Mouse (Mus musculus) midbrain, embryonic 10.5 days (tissue): ENCODE results near the gene Ampd1. TPM values are rescaled to one million over a fixed set of nuclear protein-coding genes. Genes with fewer than 3 reads are reported as not detected.

Experiments used
- DNase-seq: peaks from one replicate; pipeline ENCODE4 v3.0.0-alpha.2; 2017; ENCODE audit warnings: low spot score
- H3K27ac ChIP-seq: fragments of 300-500 bp; sonication (generic); replicated peaks from 2 replicates; pipeline ENCODE4 v1.5.1; 2016; ENCODE audit warnings: mild to moderate bottlenecking
- H3K27me3 ChIP-seq: fragments of 300-500 bp; sonication (generic); 2 replicates; pipeline ENCODE4 v1.6.1; 2016; ENCODE audit warnings: low read depth, mild to moderate bottlenecking; ENCODE audit not compliant: poor library complexity, severe bottlenecking
- H3K36me3 ChIP-seq: fragments of 300-500 bp; sonication (generic); 2 replicates; pipeline ENCODE4 v1.6.1; 2016; ENCODE audit warnings: mild to moderate bottlenecking, moderate library complexity
- H3K4me1 ChIP-seq: fragments of 300-500 bp; sonication (generic); 2 replicates; pipeline ENCODE4 v1.6.1; 2016
- H3K4me3 ChIP-seq: fragments of 300-500 bp; sonication (generic); 2 replicates; pipeline ENCODE4 v1.5.1; 2016; ENCODE audit warnings: mild to moderate bottlenecking, moderate library complexity
- H3K9me3 ChIP-seq: fragments of 300-500 bp; sonication (generic); replicated peaks from 2 replicates; pipeline ENCODE4 v1.6.1; 2016; ENCODE audit warnings: mild to moderate bottlenecking
- WGBS: fragments of 180-500 bp; shearing (Covaris S2); methylation state at CpG from one replicate; pipeline ENCODE4 v1.1.7; 2016; 5-methylcytosine and 5-hydroxymethylcytosine counted together
- polyA plus RNA-seq: library from polyadenylated mRNA; unstranded; fragments of >200 nt; fragmentation: Nextera tagmentation; extraction: Ambion mirVana; gene quantifications from 2 replicates; pipeline ENCODE4 v1.2.1, GENCODE M21; 2016

Ampd1 gene
- polyA plus RNA-seq, 1 experiment from 2014 or later, result not detected

GRCm38 (mm10) chr3:103081861-103082453 lies 8.1 kb downstream of the Ampd1 start:
- Histone ChIP-seq H3K36me3 (no peaks in the 10 kb centered on the region), H3K9me3 (no peaks in the 10 kb centered on the region), H3K4me3 (no peak overlapping the region), H3K27me3 (no peaks in the 10 kb centered on the region), H3K27ac (no peak overlapping the region), H3K4me1 (no peaks in the 10 kb centered on the region)
- DNase-seq, result no peak
- 88% methylated on average over 17 of the region's 17 CpGs for WGBS

DNA sequence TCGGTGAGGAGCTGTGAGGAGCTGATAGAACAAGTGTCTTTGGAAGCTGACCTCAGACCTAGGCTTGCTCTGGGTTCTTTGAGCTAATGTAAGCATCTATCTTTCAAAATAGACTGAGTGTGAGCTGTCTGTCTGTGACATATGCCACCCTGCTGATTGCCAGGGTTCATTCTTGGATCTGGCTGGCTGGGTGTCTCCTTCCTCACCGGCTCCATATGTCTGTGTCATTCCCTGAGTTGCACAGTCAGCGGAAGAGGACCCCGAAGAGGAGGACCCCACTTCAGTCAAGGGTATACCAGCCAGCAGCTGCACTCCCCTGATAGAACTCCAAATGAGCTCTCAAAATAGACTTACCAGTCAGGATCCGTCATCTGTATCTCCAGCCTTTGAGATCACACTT lies 8.9 kb downstream of the Ampd1 start:
- H3K9me3 ChIP-seq, result no peaks in the 10 kb centered on the region
- DNase-seq, result no peak
- no peaks in the 10 kb centered on the region for H3K27me3 ChIP-seq
- no peaks in the 10 kb centered on the region for H3K4me1 ChIP-seq
- no peaks in the 10 kb centered on the region for H3K36me3 ChIP-seq
- 88% methylated on average over 5 of the region's 5 CpGs for WGBS
- H3K4me3 ChIP-seq, result no peak overlapping the region
- H3K27ac ChIP-seq, result no peak overlapping the region

DNA sequence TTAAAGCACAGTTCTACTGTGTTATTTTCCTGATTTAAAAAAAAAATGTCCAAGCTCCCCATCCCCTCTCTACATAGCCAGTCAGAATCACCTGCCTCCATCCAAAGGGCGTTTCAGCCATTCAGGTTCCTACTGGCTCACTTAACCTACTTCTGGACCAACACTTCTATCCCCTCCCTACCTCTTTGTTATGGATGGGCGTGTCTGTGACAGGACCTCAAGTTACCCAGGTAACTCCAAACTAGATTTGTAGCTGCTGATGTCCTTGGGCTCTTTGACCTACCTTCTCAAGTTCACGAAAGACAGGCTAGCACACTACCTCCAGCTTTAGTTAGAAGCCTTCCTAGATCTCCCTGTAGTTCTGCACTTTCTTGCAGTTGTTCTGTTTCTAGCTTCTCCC lies 12.2 kb downstream of the Ampd1 start:
- 82% methylated on average over 3 of the region's 3 CpGs for WGBS
- Histone ChIP-seq H3K36me3 (no peaks in the 10 kb centered on the region), H3K4me1 (no peaks in the 10 kb centered on the region), H3K27ac (no peak overlapping the region), H3K4me3 (no peak overlapping the region), H3K27me3 (no peaks in the 10 kb centered on the region), H3K9me3 (no peaks in the 10 kb centered on the region)
- DNase-seq, result no peak

DNA sequence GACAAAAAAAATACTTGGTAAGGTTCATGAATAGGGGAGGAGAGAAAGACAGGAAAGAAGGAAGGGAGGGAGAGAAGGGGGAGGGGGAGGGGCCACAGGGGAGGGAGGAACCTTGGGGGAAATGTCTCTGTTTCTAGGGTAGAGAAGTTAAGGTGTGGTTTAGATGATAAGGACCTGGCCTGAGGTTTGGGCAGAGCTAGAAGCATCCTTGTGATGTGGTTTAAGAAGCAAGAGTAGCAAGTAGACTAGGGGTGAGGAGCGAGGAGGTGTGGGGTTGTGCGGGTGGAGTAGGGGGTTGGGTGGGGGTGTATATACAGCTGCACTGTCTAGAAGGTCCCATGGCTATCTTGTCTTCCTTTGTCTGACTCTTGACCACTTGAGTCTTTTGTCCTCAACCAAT lies 17.9 kb downstream of the Ampd1 start:
- H3K4me3 ChIP-seq, result no peak overlapping the region
- H3K9me3 ChIP-seq, result no peaks in the 10 kb centered on the region
- no peaks in the 10 kb centered on the region for H3K4me1 ChIP-seq
- no peaks in the 10 kb centered on the region for H3K27me3 ChIP-seq
- 94% methylated on average over 2 of the region's 2 CpGs for WGBS
- no peak overlapping the region for H3K27ac ChIP-seq
- no peak for DNase-seq
- no peaks in the 10 kb centered on the region for H3K36me3 ChIP-seq

- 77% methylated on average over 23 of the region's 23 CpGs for WGBS
- H3K4me1 ChIP-seq, result peaks cover 17% of the 10 kb centered on the region
- no peak overlapping the region for H3K4me3 ChIP-seq
- no peaks in the 10 kb centered on the region for H3K36me3 ChIP-seq
- no peak overlapping the region for H3K27ac ChIP-seq
- no peak for DNase-seq
- H3K9me3 ChIP-seq, result no peaks in the 10 kb centered on the region
- H3K27me3 ChIP-seq, result peaks cover 41% of the 10 kb centered on the region
Measured at GRCm38 (mm10) chr3:103098662-103099061, 24.8 kb downstream of the Ampd1 start.

DNA sequence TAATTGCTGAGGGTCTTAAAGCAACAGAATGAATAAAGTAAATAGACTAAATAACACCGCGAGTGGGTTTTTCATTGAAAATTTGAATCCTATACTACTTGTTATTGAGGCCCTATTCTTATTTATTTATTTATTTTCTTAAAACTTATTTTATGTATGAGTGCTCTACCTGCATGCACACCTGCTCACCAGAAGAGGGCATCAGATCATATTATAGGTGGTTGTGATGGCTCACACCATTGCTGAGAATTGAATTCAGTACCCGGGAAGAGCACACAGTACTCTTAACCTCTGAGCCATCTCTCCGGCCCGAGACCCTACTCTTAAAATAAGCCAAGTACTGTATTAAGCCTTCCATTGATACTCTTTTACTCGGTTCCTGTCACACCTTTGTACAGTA lies 25.9 kb downstream of the Ampd1 start:
- H3K4me3 ChIP-seq, result no peak overlapping the region
- no peaks in the 10 kb centered on the region for H3K9me3 ChIP-seq
- WGBS, result 80% methylated on average over 6 of the region's 6 CpGs
- peaks cover 17% of the 10 kb centered on the region for H3K4me1 ChIP-seq
- no peak for DNase-seq
- H3K27me3 ChIP-seq, result peaks cover 51% of the 10 kb centered on the region
- no peak overlapping the region for H3K27ac ChIP-seq
- H3K36me3 ChIP-seq, result no peaks in the 10 kb centered on the region

DNA sequence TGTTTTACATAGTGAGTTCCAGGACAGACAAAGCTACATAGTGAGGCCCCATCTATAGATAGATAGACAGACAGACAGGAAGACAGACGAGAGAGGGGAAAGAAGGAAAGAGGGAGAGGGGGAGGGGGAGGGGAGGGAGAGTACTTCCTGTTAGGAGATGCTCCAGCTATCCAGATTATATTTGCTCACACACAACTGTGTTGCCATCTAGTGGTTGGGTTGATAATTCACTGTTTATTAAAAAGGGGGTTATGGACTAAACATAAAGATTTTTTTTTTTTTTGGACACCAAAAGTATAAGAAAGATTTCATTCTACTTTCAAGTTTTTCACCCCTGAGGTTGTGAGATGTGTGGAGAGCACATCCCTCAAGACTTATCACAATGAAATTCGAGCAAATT lies 26.9 kb downstream of the Ampd1 start:
- no peak overlapping the region for H3K27ac ChIP-seq
- WGBS, result 73% methylated on average over 2 of the region's 2 CpGs
- no peak overlapping the region for H3K4me3 ChIP-seq
- no peaks in the 10 kb centered on the region for H3K9me3 ChIP-seq
- peaks cover 57% of the 10 kb centered on the region for H3K27me3 ChIP-seq
- H3K4me1 ChIP-seq, result peaks cover 17% of the 10 kb centered on the region
- no peak for DNase-seq
- H3K36me3 ChIP-seq, result no peaks in the 10 kb centered on the region

DNA sequence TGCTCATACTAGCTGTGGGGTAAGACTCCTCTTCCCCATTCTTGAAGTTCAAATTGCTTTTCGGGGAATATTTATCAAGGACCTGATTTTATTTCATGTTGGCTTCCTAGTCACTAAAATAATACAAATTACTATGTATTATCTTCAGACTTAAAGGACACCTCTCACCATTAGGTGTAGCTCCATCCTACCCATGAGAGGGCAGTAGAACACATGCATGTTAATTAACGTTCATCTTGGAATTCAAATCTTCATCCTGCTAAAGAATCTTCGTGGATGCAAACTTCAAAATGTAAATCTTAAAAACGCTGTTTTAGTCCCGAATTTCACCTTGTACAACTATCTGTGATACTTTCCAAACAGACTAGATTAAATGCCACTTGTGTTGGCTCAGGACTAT lies 27.4 kb downstream of the Ampd1 start:
- H3K4me3 ChIP-seq, result no peak overlapping the region
- DNase-seq, result no peak
- peaks cover 57% of the 10 kb centered on the region for H3K27me3 ChIP-seq
- 66% methylated on average over 5 of the region's 5 CpGs for WGBS
- no peak overlapping the region for H3K27ac ChIP-seq
- no peaks in the 10 kb centered on the region for H3K9me3 ChIP-seq
- no peaks in the 10 kb centered on the region for H3K36me3 ChIP-seq
- H3K4me1 ChIP-seq, result peaks cover 17% of the 10 kb centered on the region

GRCm38 (mm10) chr3:103101909-103102308 lies 28.1 kb downstream of the Ampd1 start:
- H3K9me3 ChIP-seq, result no peaks in the 10 kb centered on the region
- no peak for DNase-seq
- peaks cover 57% of the 10 kb centered on the region for H3K27me3 ChIP-seq
- no peaks in the 10 kb centered on the region for H3K36me3 ChIP-seq
- peaks cover 17% of the 10 kb centered on the region for H3K4me1 ChIP-seq
- WGBS, result 3% methylated on average over 14 of the region's 14 CpGs
- H3K4me3 ChIP-seq, result peak overlapping the region; percentile 68
- H3K27ac ChIP-seq, result 0 out of 2 replicates have a peak overlapping the region, but pooled peaks have one; percentile 75

DNA sequence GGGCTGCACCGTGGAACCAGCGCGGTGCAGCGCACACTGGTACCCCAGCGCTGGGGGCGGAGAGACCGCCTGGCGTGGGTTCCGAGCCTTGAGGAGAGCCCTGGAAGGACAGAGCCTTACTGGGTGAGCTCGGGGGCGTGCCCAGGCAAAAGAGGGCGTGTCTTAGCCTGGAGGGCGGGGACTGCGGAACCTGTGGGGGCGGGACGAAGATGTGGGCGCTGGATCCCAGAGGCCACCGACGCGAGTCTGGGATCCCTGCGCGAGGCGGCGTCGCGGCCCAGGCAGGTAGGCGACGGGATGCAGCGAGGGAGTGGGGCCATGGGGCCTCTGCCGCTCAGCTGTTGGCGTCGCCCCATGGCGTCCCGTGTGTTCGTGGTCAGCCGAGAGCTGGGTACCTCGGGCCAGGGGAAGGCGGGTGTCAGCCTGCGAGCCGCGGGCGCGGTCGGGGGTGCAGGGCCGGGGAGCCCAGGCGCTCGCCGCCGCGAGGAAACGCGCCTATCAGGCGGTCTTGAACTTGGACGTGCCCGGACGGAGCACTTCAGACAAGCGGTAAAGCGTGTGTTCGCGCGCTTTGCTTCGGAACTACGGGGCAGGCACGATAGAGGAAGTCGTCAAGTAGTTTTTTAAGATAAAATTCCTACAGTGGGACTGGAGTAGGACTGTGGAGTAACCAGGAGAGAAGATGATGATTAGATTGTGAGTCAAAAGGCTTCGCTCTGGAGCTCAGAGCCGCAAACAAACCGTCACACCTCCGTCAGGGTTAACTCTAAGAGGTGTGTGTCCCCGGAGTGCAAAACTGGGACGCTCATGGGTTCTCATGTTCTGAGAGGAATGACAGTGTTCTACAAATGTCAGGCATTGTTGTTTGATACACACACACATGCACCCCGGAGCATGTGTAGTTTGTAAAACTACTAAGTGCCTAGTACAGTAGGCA lies 28.9 kb downstream of the Ampd1 start, which contains the start of gene Dennd2c:
Gene Dennd2c (plus strand): TSS at position 151 of the 937 bp plus-strand sequence.
- Histone ChIP-seq H3K9me3 (no peaks in the 10 kb centered on the region), H3K27ac (peak within 1 kb of the TSS; percentile 75), H3K4me1 (peaks cover 17% of the 10 kb centered on the region), H3K27me3 (peaks cover 57% of the 10 kb centered on the region), H3K4me3 (peak within 1 kb of the TSS; percentile 68), H3K36me3 (no peaks in the 10 kb centered on the region)
- peak; percentile 89 for DNase-seq
- WGBS, result 2% methylated on average over 72 of the region's 72 CpGs

GRCm38 (mm10) chr3:103107565-103108240 lies 33.9 kb downstream of the Ampd1 start:
- WGBS, result 83% methylated on average over 7 of the region's 7 CpGs
- Histone ChIP-seq H3K9me3 (no peaks in the 10 kb centered on the region), H3K27ac (no peak overlapping the region), H3K27me3 (peaks cover 25% of the 10 kb centered on the region), H3K36me3 (no peaks in the 10 kb centered on the region), H3K4me1 (peaks cover 5% of the 10 kb centered on the region), H3K4me3 (no peak overlapping the region)
- DNase-seq, result no peak

DNA sequence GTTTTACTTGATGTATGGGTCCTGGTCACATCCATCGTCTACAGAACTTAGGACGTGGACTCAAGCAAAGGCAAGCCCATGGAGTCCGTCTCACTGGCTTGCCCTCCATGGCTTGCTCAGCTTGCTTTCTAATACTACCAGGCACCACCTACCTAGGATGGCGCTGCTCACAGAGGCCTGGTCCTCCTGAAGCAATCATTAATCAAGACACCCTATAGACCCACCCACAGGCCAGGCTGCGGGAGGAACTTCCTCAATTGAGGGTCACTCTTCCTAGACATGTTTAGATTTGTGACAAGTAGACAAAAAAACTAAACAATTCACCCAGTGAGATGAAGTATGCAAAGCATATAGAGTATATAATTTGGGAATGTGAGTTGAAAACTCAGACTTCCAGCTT lies 38.4 kb downstream of the Ampd1 start:
- H3K4me3 ChIP-seq, result no peak overlapping the region
- H3K4me1 ChIP-seq, result no peaks in the 10 kb centered on the region
- H3K27ac ChIP-seq, result no peak overlapping the region
- no peak for DNase-seq
- H3K36me3 ChIP-seq, result no peaks in the 10 kb centered on the region
- H3K9me3 ChIP-seq, result no peaks in the 10 kb centered on the region
- no peaks in the 10 kb centered on the region for H3K27me3 ChIP-seq
- WGBS, result 84% methylated on average over 5 of the region's 5 CpGs

- H3K36me3 ChIP-seq, result no peaks in the 10 kb centered on the region
- no peaks in the 10 kb centered on the region for H3K9me3 ChIP-seq
- 89% methylated on average over 3 of the region's 3 CpGs for WGBS
- H3K27ac ChIP-seq, result no peak overlapping the region
- no peak for DNase-seq
- no peaks in the 10 kb centered on the region for H3K27me3 ChIP-seq
- H3K4me3 ChIP-seq, result no peak overlapping the region
- H3K4me1 ChIP-seq, result peaks cover 22% of the 10 kb centered on the region
Measured at GRCm38 (mm10) chr3:103123636-103124035, 49.8 kb downstream of the Ampd1 start.
